Mouse (Mus musculus): ENCODE measurements at regions not wholly inside any gene's neighbourhood (a gene's known extent, or its start where the extent isn't known, plus 50 kb on each side); places are given as distances from the start of the nearest gene placed in this dataset.

- Histone ChIP-seq H3K27ac (ENCODE audit: insufficient read depth, low read depth) (no peak overlapping the region), H3K9me3 (replicated peaks; ENCODE audit: low read length) (peaks cover 88% of the 10 kb centered on the region), H3K4me3 (replicated peaks in 1 of 3; ENCODE audit: low read depth in 2 of 3, low read length in 2 of 3, poor library complexity in 1 of 3) (no peak overlapping the region), H3K36me3 (replicated peaks in 1 of 2; ENCODE audit: control insufficient read depth in 1 of 2, insufficient read depth in 1 of 2, low read length in 1 of 2) (no peaks in the 10 kb centered on the region), H3K4me1 (ENCODE audit: control insufficient read depth in 1 of 2, insufficient read depth in 2 of 2) (no peaks in the 10 kb centered on the region), H3K9ac (ENCODE audit: insufficient read depth, low read depth) (no peak overlapping the region), H3K4me2 (ENCODE audit: insufficient read depth, low read depth, poor library complexity, severe bottlenecking) (no peak overlapping the region), H3K79me2 (replicated peaks; ENCODE audit: control insufficient read depth, extremely low read depth, insufficient read depth, poor library complexity, severe bottlenecking) (no peaks in the 10 kb centered on the region), H3K27me3 (replicated peaks) (no peaks in the 10 kb centered on the region)
- TF ChIP-seq ZMIZ1 (IDR thresholded peaks at IDR 0.05; ENCODE audit: low read depth, low read length) (no peak), KAT2A (IDR thresholded peaks at IDR 0.05; ENCODE audit: insufficient replicate concordance, low read length) (no peak), NELFE (IDR thresholded peaks at IDR 0.05; ENCODE audit: low read depth, low read length) (no peak), RAD21 (IDR thresholded peaks at IDR 0.05; ENCODE audit: low read depth, low read length) (no peak), MAFK (IDR thresholded peaks at IDR 0.05; ENCODE audit: insufficient replicate concordance, low read length) (no peak), TBP (conservative IDR thresholded peaks at IDR 0.05; ENCODE audit: low read depth, low read length) (no peak), HCFC1 (IDR thresholded peaks at IDR 0.05; ENCODE audit: low read depth, low read length) (no peak), ZKSCAN1 (IDR thresholded peaks at IDR 0.05; ENCODE audit: borderline replicate concordance, low read depth, low read length) (no peak), PAX5 (IDR thresholded peaks at IDR 0.05; ENCODE audit: low read length) (no peak), CHD2 (IDR thresholded peaks at IDR 0.05; ENCODE audit: low read length) (no peak), MEF2A (IDR thresholded peaks at IDR 0.05; ENCODE audit: borderline replicate concordance, low read depth, low read length) (no peak)
- in situ Hi-C loops (cut with MboI; ENCODE audit: low pct_ligation_motif_present, low pct_unique_long_range_greater_than_20kb, low sequenced_read_pairs) (no loop called here), dilution Hi-C loops (cut with MboI; ENCODE audit: extremely low pct_ligation_motif_present, extremely low pct_unique_long_range_greater_than_20kb, low sequenced_read_pairs) (no loop called here)
- DNase-seq (ENCODE audit: extremely low read depth), result no peak
These were observed 177.5 kb downstream of the Gm11011 start for GRCm38 (mm10) chr2:169410080-169410479.

- H3K4me3 ChIP-seq (replicated peaks in 1 of 3; ENCODE audit: low read depth in 2 of 3, low read length in 2 of 3, poor library complexity in 1 of 3), result no peak overlapping the region
- no peaks in the 10 kb centered on the region for H3K36me3 ChIP-seq (replicated peaks in 1 of 2; ENCODE audit: control insufficient read depth in 1 of 2, insufficient read depth in 1 of 2, low read length in 1 of 2)
- no peak overlapping the region for H3K9ac ChIP-seq (ENCODE audit: insufficient read depth, low read depth)
- H3K79me2 ChIP-seq (replicated peaks; ENCODE audit: control insufficient read depth, extremely low read depth, insufficient read depth, poor library complexity, severe bottlenecking), result no peaks in the 10 kb centered on the region
- H3K9me3 ChIP-seq (replicated peaks; ENCODE audit: low read length), result peaks cover 91% of the 10 kb centered on the region
- no peak overlapping the region for H3K4me2 ChIP-seq (ENCODE audit: insufficient read depth, low read depth, poor library complexity, severe bottlenecking)
- DNase-seq (ENCODE audit: extremely low read depth), result no peak
- TF ChIP-seq USF2 (conservative IDR thresholded peaks at IDR 0.05; ENCODE audit: low read depth, low read length), result no peak
- no peak for TF ChIP-seq E2F4 (IDR thresholded peaks at IDR 0.05; ENCODE audit: insufficient replicate concordance, low read depth, low read length)
- no peak for TF ChIP-seq JUN (IDR thresholded peaks at IDR 0.05; ENCODE audit: insufficient read depth, low read depth, low read length)
- TF ChIP-seq MAX (IDR thresholded peaks at IDR 0.05; ENCODE audit: low read length), result no peak
- TF ChIP-seq IRF4 (IDR thresholded peaks at IDR 0.05; ENCODE audit: low read depth, low read length), result no peak
- no peak for TF ChIP-seq NELFE (IDR thresholded peaks at IDR 0.05; ENCODE audit: low read depth, low read length)
- no peak for TF ChIP-seq NRF1 (IDR thresholded peaks at IDR 0.05; ENCODE audit: low read depth, low read length)
- TF ChIP-seq TBP (conservative IDR thresholded peaks at IDR 0.05; ENCODE audit: low read depth, low read length), result no peak
- no peak for TF ChIP-seq MAZ (IDR thresholded peaks at IDR 0.05; ENCODE audit: low read depth, low read length)
- no peak for TF ChIP-seq ZMIZ1 (IDR thresholded peaks at IDR 0.05; ENCODE audit: low read depth, low read length)
- no peak for TF ChIP-seq CTCF (conservative IDR thresholded peaks at IDR 0.05 in 1 of 2, IDR thresholded peaks at IDR 0.05 in 1 of 2; ENCODE audit: low read depth in 2 of 2, low read length in 2 of 2)
- dilution Hi-C loops (cut with MboI; ENCODE audit: extremely low pct_ligation_motif_present, extremely low pct_unique_long_range_greater_than_20kb, low sequenced_read_pairs) (no loop called here), in situ Hi-C loops (cut with MboI; ENCODE audit: low pct_ligation_motif_present, low pct_unique_long_range_greater_than_20kb, low sequenced_read_pairs) (no loop called here)
- no peak overlapping the region for H3K27ac ChIP-seq (ENCODE audit: insufficient read depth, low read depth)
- no peaks in the 10 kb centered on the region for H3K4me1 ChIP-seq (ENCODE audit: control insufficient read depth in 1 of 2, insufficient read depth in 2 of 2)
- no peaks in the 10 kb centered on the region for H3K27me3 ChIP-seq (replicated peaks)
These were observed 182.4 kb downstream of the Gm11011 start for GRCm38 (mm10) chr2:169404908-169405690.

All from CH12.LX (cell line).